Mouse (Mus musculus): ENCODE data around the gene Gm13030. TPM values are rescaled to one million over a fixed set of nuclear protein-coding genes. Genes with fewer than 3 reads are reported as not detected.
A peak's percentile ranks its signal among the peaks of the same experiment; 100 is the strongest.
"Not testable (repeated sequence)": the region's sequence is repeated elsewhere in the genome, so short reads cannot be mapped to it uniquely, and the experiment has no call there.

The Gm13030 gene
- polyA plus RNA-seq, 1 experiment from 2014 or later = not detected

DNA sequence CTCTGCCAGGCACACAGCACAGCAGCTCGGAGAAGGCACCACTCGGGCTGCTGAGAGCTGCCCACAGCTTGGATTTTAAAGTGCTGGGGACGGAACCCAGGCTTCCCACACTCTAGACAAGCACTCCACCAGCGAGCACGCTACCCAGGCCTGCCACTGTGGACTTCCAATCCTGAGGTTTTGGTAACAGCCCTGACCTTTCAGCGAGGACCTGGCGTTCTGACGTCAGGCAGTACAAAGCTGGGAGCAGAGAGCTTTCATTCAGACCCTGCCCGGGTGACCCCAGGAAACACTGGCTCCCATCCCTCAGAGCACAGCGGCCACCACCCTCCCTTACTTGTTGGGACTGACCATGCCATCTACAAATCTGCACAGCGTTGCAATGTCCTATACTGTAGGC, 20.0 kb upstream of the Gm13030 start:
- H3K36me3 ChIP-seq (ENCODE audit: control insufficient read depth, insufficient read depth, low read length); ATAC-seq (ENCODE audit: low FRiP score): not testable (repeated sequence)

DNA sequence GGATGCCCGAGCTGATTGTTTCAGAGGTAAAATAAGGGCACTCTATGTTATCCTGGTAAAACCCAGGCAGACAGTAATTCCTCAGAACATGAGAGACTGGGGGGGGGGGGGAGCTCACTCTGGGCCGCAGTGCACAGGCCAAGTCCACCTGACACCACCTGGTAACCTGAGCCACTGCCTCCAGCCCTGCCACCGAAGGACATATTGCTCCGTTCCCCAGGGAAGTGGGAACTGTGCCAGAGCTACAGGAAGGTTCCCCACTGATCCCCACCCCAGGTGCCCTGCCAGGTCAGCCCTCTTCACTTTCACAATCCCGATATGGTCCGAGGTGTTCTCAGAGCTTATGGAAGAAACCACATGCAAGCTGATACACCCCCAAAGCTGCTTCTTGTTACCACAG, 18.9 kb upstream of the Gm13030 start:
- H3K9ac ChIP-seq (ENCODE audit: low read depth, low read length) = no peak overlapping the region
- H3K9me3 ChIP-seq (ENCODE audit: control insufficient read depth, low read length) = no peaks in the 10 kb centered on the region
- H3K4me1 ChIP-seq (replicated peaks; ENCODE audit: control insufficient read depth, insufficient read depth, low read length) = no peaks in the 10 kb centered on the region
- 82% methylated on average over 6 of the region's 6 CpGs for WGBS
- H3K4me3 ChIP-seq (ENCODE audit: low read depth, low read length) = no peak overlapping the region
- H3K36me3 ChIP-seq (ENCODE audit: control insufficient read depth, insufficient read depth, low read length) = no peaks in the 10 kb centered on the region
- H3K27ac ChIP-seq (ENCODE audit: low read depth, low read length) = no peak overlapping the region
- no peak overlapping the region for H3K4me2 ChIP-seq (replicated peaks; ENCODE audit: low read depth, low read length)
- DNase-seq (ENCODE audit: low spot score) (no peak), ATAC-seq (ENCODE audit: low FRiP score) (no peak)
- H3K27me3 ChIP-seq (ENCODE audit: control insufficient read depth, insufficient read depth, low read length) = no peaks in the 10 kb centered on the region

More for the DNA sequence above, 20.0 kb upstream of the Gm13030 start:
- not testable (repeated sequence) for H3K4me3 ChIP-seq (ENCODE audit: low read depth, low read length); H3K4me1 ChIP-seq (replicated peaks; ENCODE audit: control insufficient read depth, insufficient read depth, low read length); H3K27me3 ChIP-seq (ENCODE audit: control insufficient read depth, insufficient read depth, low read length); H3K4me2 ChIP-seq (replicated peaks; ENCODE audit: low read depth, low read length); DNase-seq (ENCODE audit: low spot score); H3K9ac ChIP-seq (ENCODE audit: low read depth, low read length); H3K9me3 ChIP-seq (ENCODE audit: control insufficient read depth, low read length); H3K27ac ChIP-seq (ENCODE audit: low read depth, low read length)
- 91% methylated on average over 11 of the region's 11 CpGs for WGBS

DNA sequence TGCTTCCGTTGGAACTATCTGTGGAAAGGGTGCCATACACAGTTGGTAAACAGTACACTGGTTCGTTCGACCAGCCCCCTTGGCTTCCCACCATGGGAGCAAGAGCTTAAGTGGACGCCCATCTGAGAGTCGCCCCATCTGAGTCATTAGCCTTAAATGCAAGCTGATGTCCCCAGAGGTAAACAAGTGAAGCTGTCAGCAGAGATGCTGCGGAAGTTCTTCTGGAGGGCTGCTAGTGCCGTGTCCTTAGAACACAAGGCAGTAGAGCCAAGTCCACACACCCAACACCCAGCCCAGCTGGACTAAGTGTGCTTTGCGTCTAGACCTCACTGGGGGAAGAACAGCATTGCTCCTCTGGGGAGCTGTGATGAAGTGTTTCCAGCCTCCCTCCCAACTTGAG, 15.9 kb upstream of the Gm13030 start:
- 76% methylated on average over 8 of the region's 8 CpGs for WGBS
- H3K9me3 ChIP-seq (ENCODE audit: control insufficient read depth, low read length) = no peaks in the 10 kb centered on the region
- no peak overlapping the region for H3K9ac ChIP-seq (ENCODE audit: low read depth, low read length)
- H3K36me3 ChIP-seq (ENCODE audit: control insufficient read depth, insufficient read depth, low read length) = no peaks in the 10 kb centered on the region
- DNase-seq (ENCODE audit: low spot score) (no peak), ATAC-seq (ENCODE audit: low FRiP score) (no peak)
- H3K4me3 ChIP-seq (ENCODE audit: low read depth, low read length) = no peak overlapping the region
- H3K4me1 ChIP-seq (replicated peaks; ENCODE audit: control insufficient read depth, insufficient read depth, low read length) = no peaks in the 10 kb centered on the region
- H3K27me3 ChIP-seq (ENCODE audit: control insufficient read depth, insufficient read depth, low read length) = no peaks in the 10 kb centered on the region
- H3K4me2 ChIP-seq (replicated peaks; ENCODE audit: low read depth, low read length) = no peak overlapping the region
- no peak overlapping the region for H3K27ac ChIP-seq (ENCODE audit: low read depth, low read length)

DNA sequence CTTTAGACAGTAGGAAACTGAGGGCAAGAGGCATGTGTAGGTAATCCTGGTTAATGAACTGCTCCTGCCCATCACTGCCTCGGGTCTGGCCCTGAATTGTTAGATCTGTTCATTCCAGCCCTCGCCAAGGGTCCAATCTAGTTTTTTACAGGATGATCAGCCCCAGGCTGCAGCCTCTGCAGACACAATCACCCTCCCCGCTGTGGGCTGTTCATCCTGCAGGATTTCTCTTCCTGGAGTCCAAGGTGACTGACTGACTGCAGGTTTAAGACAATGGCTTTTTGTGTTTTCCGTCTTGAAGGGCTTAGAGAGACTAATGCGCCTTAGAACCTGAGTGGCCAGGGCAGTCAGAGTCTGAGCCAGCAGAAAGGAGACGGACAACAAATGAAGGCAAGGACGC, 15.4 kb upstream of the Gm13030 start:
- Histone ChIP-seq H3K36me3 (ENCODE audit: control insufficient read depth, insufficient read depth, low read length) (no peaks in the 10 kb centered on the region), H3K4me3 (ENCODE audit: low read depth, low read length) (no peak overlapping the region), H3K4me2 (replicated peaks; ENCODE audit: low read depth, low read length) (no peak overlapping the region), H3K9ac (ENCODE audit: low read depth, low read length) (no peak overlapping the region), H3K9me3 (ENCODE audit: control insufficient read depth, low read length) (no peaks in the 10 kb centered on the region), H3K27ac (ENCODE audit: low read depth, low read length) (no peak overlapping the region), H3K4me1 (replicated peaks; ENCODE audit: control insufficient read depth, insufficient read depth, low read length) (no peaks in the 10 kb centered on the region), H3K27me3 (ENCODE audit: control insufficient read depth, insufficient read depth, low read length) (no peaks in the 10 kb centered on the region)
- 69% methylated on average over 7 of the region's 7 CpGs for WGBS
- no peak for ATAC-seq (ENCODE audit: low FRiP score)
- DNase-seq (ENCODE audit: low spot score) = no peak

DNA sequence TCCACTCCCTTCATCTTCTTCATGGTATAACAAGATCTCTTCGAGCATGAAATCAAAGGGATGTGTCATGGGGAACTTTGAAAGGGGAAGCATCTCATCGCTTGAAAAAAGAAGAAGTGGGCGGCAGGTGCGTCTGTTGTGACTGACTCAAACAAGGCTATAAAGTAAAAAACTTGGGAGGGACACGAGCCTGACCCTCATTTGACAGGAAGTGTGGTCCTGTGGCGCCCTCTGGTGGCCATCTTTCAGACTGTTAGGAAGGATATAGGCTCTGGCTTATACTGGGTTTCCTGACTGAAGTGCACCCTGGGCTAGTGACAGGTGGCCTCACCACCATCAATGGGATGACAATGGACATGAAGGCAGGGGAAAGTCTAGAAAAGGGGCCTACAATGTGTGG, 10.5 kb upstream of the Gm13030 start:
- no peaks in the 10 kb centered on the region for H3K9me3 ChIP-seq (ENCODE audit: control insufficient read depth, low read length)
- no peak overlapping the region for H3K4me3 ChIP-seq (ENCODE audit: low read depth, low read length)
- no peaks in the 10 kb centered on the region for H3K36me3 ChIP-seq (ENCODE audit: control insufficient read depth, insufficient read depth, low read length)
- no peak overlapping the region for H3K9ac ChIP-seq (ENCODE audit: low read depth, low read length)
- H3K4me1 ChIP-seq (replicated peaks; ENCODE audit: control insufficient read depth, insufficient read depth, low read length) = no peaks in the 10 kb centered on the region; the same call in 1 of the 2 replicates
- DNase-seq (ENCODE audit: low spot score) (peak; percentile 92), ATAC-seq (ENCODE audit: low FRiP score) (no peak)
- no peak overlapping the region for H3K4me2 ChIP-seq (replicated peaks; ENCODE audit: low read depth, low read length)
- no peak overlapping the region for H3K27ac ChIP-seq (ENCODE audit: low read depth, low read length)
- H3K27me3 ChIP-seq (ENCODE audit: control insufficient read depth, insufficient read depth, low read length) = no peaks in the 10 kb centered on the region
- WGBS = 19% methylated on average over 6 of the region's 6 CpGs

DNA sequence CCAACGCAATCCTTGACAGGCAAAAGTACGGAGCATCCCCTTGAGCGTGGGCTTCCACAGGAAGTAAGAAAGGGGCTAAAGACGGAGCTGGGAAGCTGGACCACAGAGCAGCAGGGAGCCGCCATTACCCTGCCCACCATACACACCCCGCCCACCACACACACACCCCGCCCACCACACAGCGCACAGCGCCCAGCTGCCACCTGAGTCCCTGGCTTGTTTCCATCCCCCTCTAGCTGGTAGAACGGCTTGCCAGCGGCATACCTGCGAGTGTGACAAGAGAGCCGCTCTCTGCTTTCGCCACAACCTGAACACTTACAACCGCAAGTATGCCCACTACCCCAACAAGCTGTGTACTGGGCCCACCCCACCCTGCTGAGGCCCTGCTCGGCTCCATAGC, 8.4 kb upstream of the Gm13030 start:
- Histone ChIP-seq H3K4me1 (replicated peaks; ENCODE audit: control insufficient read depth, insufficient read depth, low read length) (peaks cover 2% of the 10 kb centered on the region; the same call in 1 of the 2 replicates), H3K36me3 (ENCODE audit: control insufficient read depth, insufficient read depth, low read length) (no peaks in the 10 kb centered on the region), H3K27ac (ENCODE audit: low read depth, low read length) (no peak overlapping the region), H3K4me3 (ENCODE audit: low read depth, low read length) (no peak overlapping the region), H3K27me3 (ENCODE audit: control insufficient read depth, insufficient read depth, low read length) (no peaks in the 10 kb centered on the region), H3K9me3 (ENCODE audit: control insufficient read depth, low read length) (no peaks in the 10 kb centered on the region), H3K9ac (ENCODE audit: low read depth, low read length) (0 out of 2 replicates have a peak overlapping the region, but pooled peaks have one; percentile 28), H3K4me2 (replicated peaks; ENCODE audit: low read depth, low read length) (peak overlapping the region; percentile 22; the same call in 1 of the 2 replicates)
- DNase-seq (ENCODE audit: low spot score) (peak; percentile 45), ATAC-seq (ENCODE audit: low FRiP score) (no peak; the same call in 1 of the 2 replicates)
- WGBS = 14% methylated on average over 12 of the region's 16 CpGs

DNA sequence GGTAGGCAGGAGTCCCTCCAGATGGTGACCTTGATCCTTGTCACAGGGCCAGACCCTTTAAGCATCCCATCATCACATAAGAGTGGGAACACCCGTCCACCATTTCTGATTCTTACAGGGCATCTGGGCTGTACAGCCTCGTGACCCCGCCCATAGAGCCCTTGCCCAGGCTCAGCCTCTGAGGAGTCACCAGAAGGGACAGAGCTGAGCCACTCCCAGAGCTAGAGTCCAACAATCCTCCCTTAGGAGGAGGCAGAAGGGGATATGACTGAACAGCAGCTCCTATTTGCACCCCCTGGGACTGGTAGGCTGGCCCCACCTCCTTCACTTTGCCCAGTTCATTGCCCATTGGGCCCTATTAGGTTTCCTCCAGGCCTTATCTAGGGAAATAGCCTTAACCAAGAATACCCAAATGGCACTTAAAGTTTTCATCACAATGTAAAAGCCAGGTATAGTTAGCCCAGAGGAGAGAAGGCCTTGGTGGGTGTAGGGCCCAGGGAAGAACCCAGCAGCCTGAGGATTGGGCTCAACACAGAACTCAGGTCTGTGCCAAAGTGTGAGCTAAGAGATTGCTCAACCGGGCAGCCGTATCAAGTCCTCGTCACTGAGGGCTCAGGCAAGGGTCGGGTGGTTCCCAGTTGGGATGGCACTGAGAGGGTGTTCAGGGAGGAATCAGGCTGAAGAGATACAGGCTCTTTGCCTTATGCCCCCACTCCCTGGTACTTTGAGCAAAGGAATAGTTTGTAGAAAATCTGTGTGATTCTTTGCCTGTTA, 7.2 kb upstream of the Gm13030 start:
- H3K27ac ChIP-seq (ENCODE audit: low read depth, low read length) = no peak overlapping the region
- peaks cover 2% of the 10 kb centered on the region; the same call in 1 of the 2 replicates for H3K4me1 ChIP-seq (replicated peaks; ENCODE audit: control insufficient read depth, insufficient read depth, low read length)
- DNase-seq (ENCODE audit: low spot score) = no peak
- H3K27me3 ChIP-seq (ENCODE audit: control insufficient read depth, insufficient read depth, low read length) = no peaks in the 10 kb centered on the region
- no peak for ATAC-seq (ENCODE audit: low FRiP score)
- no peaks in the 10 kb centered on the region for H3K36me3 ChIP-seq (ENCODE audit: control insufficient read depth, insufficient read depth, low read length)
- H3K4me3 ChIP-seq (ENCODE audit: low read depth, low read length) = no peak overlapping the region
- no peak overlapping the region for H3K9ac ChIP-seq (ENCODE audit: low read depth, low read length)
- no peaks in the 10 kb centered on the region for H3K9me3 ChIP-seq (ENCODE audit: control insufficient read depth, low read length)
- H3K4me2 ChIP-seq (replicated peaks; ENCODE audit: low read depth, low read length) = no peak overlapping the region
- WGBS = 80% methylated on average over 7 of the region's 7 CpGs

DNA sequence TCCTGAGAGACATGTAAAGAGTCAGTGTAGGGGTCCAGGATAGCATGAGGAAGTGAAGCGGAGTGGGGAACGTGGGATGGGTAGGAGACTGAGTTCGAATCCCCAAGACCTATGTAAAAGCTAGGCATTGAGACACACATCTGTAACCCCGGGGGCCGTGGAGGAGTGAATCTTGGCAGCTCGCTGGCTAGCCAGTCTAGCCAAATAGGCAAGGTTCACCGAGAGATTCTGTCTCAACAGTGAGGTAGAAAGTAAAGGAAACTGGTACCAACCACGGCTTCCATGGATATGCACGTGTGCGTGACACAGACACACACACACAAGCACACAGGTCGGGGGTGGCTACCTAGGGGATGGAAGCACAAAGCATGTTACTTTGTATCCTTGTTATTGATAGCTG, 6.0 kb upstream of the Gm13030 start:
- no peak overlapping the region for H3K9ac ChIP-seq (ENCODE audit: low read depth, low read length)
- 83% methylated on average over 11 of the region's 11 CpGs for WGBS
- ATAC-seq (ENCODE audit: low FRiP score) = no peak

DNA sequence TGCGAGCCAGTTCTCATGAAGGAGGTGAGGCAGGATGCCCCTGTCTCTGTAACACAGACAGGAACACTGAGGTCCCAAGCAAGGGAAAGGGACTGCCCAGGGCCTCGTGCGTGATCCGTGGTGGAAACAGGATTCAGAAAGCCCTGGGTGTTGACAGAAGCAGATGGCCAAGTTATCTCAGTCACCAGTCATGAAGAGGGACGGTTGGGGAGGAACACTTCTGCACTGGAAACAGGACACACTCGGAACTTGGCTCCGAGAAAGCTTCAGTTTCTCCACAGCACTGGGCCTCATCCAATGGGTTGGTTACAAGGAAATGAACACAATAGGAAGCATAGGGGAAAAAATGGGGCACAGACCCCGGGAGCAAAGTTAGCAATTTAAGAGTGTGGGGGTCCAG, 5.0 kb upstream of the Gm13030 start:
- 75% methylated on average over 8 of the region's 8 CpGs for WGBS
- Histone ChIP-seq H3K27ac (ENCODE audit: low read depth, low read length) (no peak overlapping the region), H3K9ac (ENCODE audit: low read depth, low read length) (no peak overlapping the region), H3K4me3 (ENCODE audit: low read depth, low read length) (no peak overlapping the region), H3K27me3 (ENCODE audit: control insufficient read depth, insufficient read depth, low read length) (no peaks in the 10 kb centered on the region), H3K9me3 (ENCODE audit: control insufficient read depth, low read length) (no peaks in the 10 kb centered on the region), H3K36me3 (ENCODE audit: control insufficient read depth, insufficient read depth, low read length) (no peaks in the 10 kb centered on the region), H3K4me1 (replicated peaks; ENCODE audit: control insufficient read depth, insufficient read depth, low read length) (peaks cover 2% of the 10 kb centered on the region; the same call in 1 of the 2 replicates), H3K4me2 (replicated peaks; ENCODE audit: low read depth, low read length) (no peak overlapping the region)
- ATAC-seq (ENCODE audit: low FRiP score) (no peak), DNase-seq (ENCODE audit: low spot score) (no peak)

More for the DNA sequence above, 6.0 kb upstream of the Gm13030 start:
- H3K4me3 ChIP-seq (ENCODE audit: low read depth, low read length) = no peak overlapping the region
- no peak for DNase-seq (ENCODE audit: low spot score)
- H3K27me3 ChIP-seq (ENCODE audit: control insufficient read depth, insufficient read depth, low read length) = no peaks in the 10 kb centered on the region
- no peak overlapping the region for H3K4me2 ChIP-seq (replicated peaks; ENCODE audit: low read depth, low read length)
- H3K9me3 ChIP-seq (ENCODE audit: control insufficient read depth, low read length) = no peaks in the 10 kb centered on the region
- H3K36me3 ChIP-seq (ENCODE audit: control insufficient read depth, insufficient read depth, low read length) = no peaks in the 10 kb centered on the region
- peaks cover 2% of the 10 kb centered on the region; the same call in 1 of the 2 replicates for H3K4me1 ChIP-seq (replicated peaks; ENCODE audit: control insufficient read depth, insufficient read depth, low read length)
- H3K27ac ChIP-seq (ENCODE audit: low read depth, low read length) = no peak overlapping the region

Measured in hindbrain, embryonic 11.5 days (tissue).